Mouse (Mus musculus): ENCODE data around the gene Ate1. TPM values are rescaled to one million over a fixed set of nuclear protein-coding genes. Genes with fewer than 3 reads are reported as not detected.

Gene Ate1
- 4.6 and 4.9 TPM in 2 replicates for polyA plus RNA-seq (2012; rRNA removed)

DNA sequence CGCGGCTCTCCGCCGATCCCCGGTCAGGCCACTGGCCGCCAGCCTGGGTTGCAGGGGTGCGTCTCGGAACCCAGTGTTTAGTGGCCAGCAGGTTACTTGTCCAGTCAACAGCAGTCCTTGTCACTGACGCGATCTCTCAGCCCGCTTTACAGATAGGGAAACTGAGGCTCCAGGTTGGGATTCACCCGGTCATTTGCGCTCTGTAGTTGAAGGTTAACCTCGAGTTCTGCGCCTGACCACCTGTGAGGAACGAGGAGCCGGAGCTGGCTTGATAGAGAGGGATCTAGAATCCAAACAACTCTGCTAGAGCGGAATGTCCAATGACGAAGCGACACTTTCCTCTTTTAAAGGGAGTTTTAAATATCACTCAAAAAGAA is at the start of gene Ate1:
TSS of gene Ate1 (minus strand) at position 321 of the 377 bp plus-strand sequence.

Other genes starting within 250 kb of the Ate1 start
- 111 and 127 TPM in 2 replicates for gene Nsmce4a, start 52.7 kb upstream of the Ate1 start, polyA plus RNA-seq (2012; rRNA removed)
- gene Tacc2, start 57.1 kb upstream of the Ate1 start, polyA plus RNA-seq (2012; rRNA removed): 81.8 and 84.2 TPM in 2 replicates

All from ovary, adult 2 months (tissue).